Mouse (Mus musculus): ENCODE data around the gene Gm20388.

GRCm38 (mm10) chr8:121948321-121949145, 2037.9 kb downstream of the Gm20388 start:
- TF ChIP-seq CTCF (IDR thresholded peaks at IDR 0.05; ENCODE audit: low read depth), result no peak
- TF ChIP-seq EP300 (IDR thresholded peaks at IDR 0.05; ENCODE audit: low read depth), result no peak
